Mouse (Mus musculus): Measurements from ENCODE around the gene Taf1b. TPM values are rescaled to one million over a fixed set of nuclear protein-coding genes. Genes with fewer than 3 reads are reported as not detected.
A peak's percentile ranks its signal among the peaks of the same experiment; 100 is the strongest.
"Not testable (repeated sequence)": the region's sequence is repeated elsewhere in the genome, so short reads cannot be mapped to it uniquely, and the experiment has no call there.

Gene Taf1b
- total and polyA plus RNA-seq, 2 experiments from 2014 or later, result 15.2 to 33.1 TPM

GRCm38 (mm10) chr12:24473221-24473620, 24.9 kb upstream of the Taf1b start:
- Histone ChIP-seq H3K4me2 (ENCODE audit: low read depth, low read length, poor library complexity, severe bottlenecking) (no peak overlapping the region), H3K27ac (ENCODE audit: low read depth, low read length) (no peak overlapping the region), H3K9ac (replicated peaks; ENCODE audit: low read length, poor library complexity, severe bottlenecking) (no peak overlapping the region), H3K4me1 (ENCODE audit: insufficient read depth, low read length) (no peaks in the 10 kb centered on the region), H3K4me3 (ENCODE audit: low read depth, low read length) (no peak overlapping the region), H3K9me3 (ENCODE audit: low read length) (no peaks in the 10 kb centered on the region), H3K36me3 (ENCODE audit: insufficient read depth, low read length) (no peaks in the 10 kb centered on the region), H3K27me3 (ENCODE audit: insufficient read depth, low read length) (no peaks in the 10 kb centered on the region)
- ATAC-seq (ENCODE audit: low FRiP score) (no peak), DNase-seq (ENCODE audit: low spot score) (no peak)
- 79% methylated on average over 3 of the region's 3 CpGs for WGBS
- no peak for TF ChIP-seq CTCF (IDR thresholded peaks at IDR 0.05)

- ATAC-seq (ENCODE audit: low FRiP score), result no peak
- TF ChIP-seq CTCF (IDR thresholded peaks at IDR 0.05), result no peak
- 89% methylated on average over 4 of the region's 4 CpGs for WGBS
- H3K27me3 ChIP-seq (ENCODE audit: insufficient read depth, low read length), result no peaks in the 10 kb centered on the region
- H3K36me3 ChIP-seq (ENCODE audit: insufficient read depth, low read length), result no peaks in the 10 kb centered on the region
- no peak overlapping the region for H3K4me2 ChIP-seq (ENCODE audit: low read depth, low read length, poor library complexity, severe bottlenecking)
- no peak overlapping the region for H3K27ac ChIP-seq (ENCODE audit: low read depth, low read length)
- no peak for DNase-seq (ENCODE audit: low spot score)
- no peak overlapping the region for H3K4me3 ChIP-seq (ENCODE audit: low read depth, low read length)
- no peaks in the 10 kb centered on the region for H3K9me3 ChIP-seq (ENCODE audit: low read length)
- H3K9ac ChIP-seq (replicated peaks; ENCODE audit: low read length, poor library complexity, severe bottlenecking), result no peak overlapping the region
- H3K4me1 ChIP-seq (ENCODE audit: insufficient read depth, low read length), result no peaks in the 10 kb centered on the region
Measured at GRCm38 (mm10) chr12:24484930-24485329, 13.2 kb upstream of the Taf1b start.

GRCm38 (mm10) chr12:24486882-24487281, 11.3 kb upstream of the Taf1b start:
- Histone ChIP-seq H3K4me2 (ENCODE audit: low read depth, low read length, poor library complexity, severe bottlenecking) (no peak overlapping the region), H3K27ac (ENCODE audit: low read depth, low read length) (no peak overlapping the region), H3K4me3 (ENCODE audit: low read depth, low read length) (no peak overlapping the region), H3K27me3 (ENCODE audit: insufficient read depth, low read length) (no peaks in the 10 kb centered on the region), H3K36me3 (ENCODE audit: insufficient read depth, low read length) (no peaks in the 10 kb centered on the region), H3K9me3 (ENCODE audit: low read length) (no peaks in the 10 kb centered on the region), H3K9ac (replicated peaks; ENCODE audit: low read length, poor library complexity, severe bottlenecking) (no peak overlapping the region), H3K4me1 (ENCODE audit: insufficient read depth, low read length) (no peaks in the 10 kb centered on the region)
- DNase-seq (ENCODE audit: low spot score) (no peak), ATAC-seq (ENCODE audit: low FRiP score) (no peak)
- TF ChIP-seq CTCF (IDR thresholded peaks at IDR 0.05), result no peak
- WGBS, result 86% methylated on average over 1 of the region's 1 CpGs

GRCm38 (mm10) chr12:24492507-24492906, 5.7 kb upstream of the Taf1b start:
- ATAC-seq (ENCODE audit: low FRiP score); H3K4me3 ChIP-seq (ENCODE audit: low read depth, low read length); H3K27ac ChIP-seq (ENCODE audit: low read depth, low read length); H3K4me2 ChIP-seq (ENCODE audit: low read depth, low read length, poor library complexity, severe bottlenecking); H3K9me3 ChIP-seq (ENCODE audit: low read length); DNase-seq (ENCODE audit: low spot score); H3K4me1 ChIP-seq (ENCODE audit: insufficient read depth, low read length); H3K9ac ChIP-seq (replicated peaks; ENCODE audit: low read length, poor library complexity, severe bottlenecking); H3K36me3 ChIP-seq (ENCODE audit: insufficient read depth, low read length); H3K27me3 ChIP-seq (ENCODE audit: insufficient read depth, low read length): not testable (repeated sequence)
- WGBS, result 93% methylated on average over 3 of the region's 3 CpGs

- ATAC-seq (ENCODE audit: low FRiP score) (no peak), DNase-seq (ENCODE audit: low spot score) (no peak)
- Histone ChIP-seq H3K9me3 (ENCODE audit: low read length) (no peaks in the 10 kb centered on the region), H3K4me2 (ENCODE audit: low read depth, low read length, poor library complexity, severe bottlenecking) (no peak overlapping the region), H3K27me3 (ENCODE audit: insufficient read depth, low read length) (no peaks in the 10 kb centered on the region), H3K9ac (replicated peaks; ENCODE audit: low read length, poor library complexity, severe bottlenecking) (no peak overlapping the region), H3K27ac (ENCODE audit: low read depth, low read length) (no peak overlapping the region), H3K4me3 (ENCODE audit: low read depth, low read length) (no peak overlapping the region), H3K4me1 (ENCODE audit: insufficient read depth, low read length) (no peaks in the 10 kb centered on the region), H3K36me3 (ENCODE audit: insufficient read depth, low read length) (no peaks in the 10 kb centered on the region)
- WGBS, result 73% methylated on average over 9 of the region's 9 CpGs
- no peak for TF ChIP-seq CTCF (IDR thresholded peaks at IDR 0.05)
Measured at GRCm38 (mm10) chr12:24493011-24493410, 5.1 kb upstream of the Taf1b start.

GRCm38 (mm10) chr12:24493412-24493811, 4.7 kb upstream of the Taf1b start:
- WGBS, result 66% methylated on average over 30 of the region's 30 CpGs
- no peak for TF ChIP-seq CTCF (IDR thresholded peaks at IDR 0.05)
- no peaks in the 10 kb centered on the region for H3K36me3 ChIP-seq (ENCODE audit: insufficient read depth, low read length)

GRCm38 (mm10) chr12:24494791-24495190, 3.4 kb upstream of the Taf1b start:
- not testable (repeated sequence) for H3K4me2 ChIP-seq (ENCODE audit: low read depth, low read length, poor library complexity, severe bottlenecking); H3K27ac ChIP-seq (ENCODE audit: low read depth, low read length); H3K36me3 ChIP-seq (ENCODE audit: insufficient read depth, low read length); H3K4me3 ChIP-seq (ENCODE audit: low read depth, low read length); H3K9ac ChIP-seq (replicated peaks; ENCODE audit: low read length, poor library complexity, severe bottlenecking); H3K4me1 ChIP-seq (ENCODE audit: insufficient read depth, low read length); DNase-seq (ENCODE audit: low spot score); ATAC-seq (ENCODE audit: low FRiP score); H3K27me3 ChIP-seq (ENCODE audit: insufficient read depth, low read length); H3K9me3 ChIP-seq (ENCODE audit: low read length)
- WGBS, result 90% methylated on average over 2 of the region's 3 CpGs

More at GRCm38 (mm10) chr12:24493412-24493811, 4.7 kb upstream of the Taf1b start:
- Histone ChIP-seq H3K4me2 (ENCODE audit: low read depth, low read length, poor library complexity, severe bottlenecking) (peak overlapping the region; percentile 22; the same call in 1 of the 2 replicates), H3K27me3 (ENCODE audit: insufficient read depth, low read length) (no peaks in the 10 kb centered on the region), H3K4me1 (ENCODE audit: insufficient read depth, low read length) (no peaks in the 10 kb centered on the region), H3K27ac (ENCODE audit: low read depth, low read length) (no peak overlapping the region), H3K9ac (replicated peaks; ENCODE audit: low read length, poor library complexity, severe bottlenecking) (no peak overlapping the region), H3K9me3 (ENCODE audit: low read length) (no peaks in the 10 kb centered on the region), H3K4me3 (ENCODE audit: low read depth, low read length) (no peak overlapping the region)
- ATAC-seq (ENCODE audit: low FRiP score), result no peak
- DNase-seq (ENCODE audit: low spot score), result no peak

GRCm38 (mm10) chr12:24498841-24499485, 804 bp downstream of the Taf1b start:
- H3K9ac ChIP-seq (replicated peaks; ENCODE audit: low read length, poor library complexity, severe bottlenecking), result peak overlapping the region; percentile 86
- H3K4me2 ChIP-seq (ENCODE audit: low read depth, low read length, poor library complexity, severe bottlenecking), result peak overlapping the region; percentile 51
- H3K4me1 ChIP-seq (ENCODE audit: insufficient read depth, low read length); H3K9me3 ChIP-seq (ENCODE audit: low read length); H3K27me3 ChIP-seq (ENCODE audit: insufficient read depth, low read length); DNase-seq (ENCODE audit: low spot score); H3K36me3 ChIP-seq (ENCODE audit: insufficient read depth, low read length): not testable (repeated sequence)
- peak overlapping the region; percentile 73 for H3K4me3 ChIP-seq (ENCODE audit: low read depth, low read length)
- 4% methylated on average over 9 of the region's 9 CpGs for WGBS
- H3K27ac ChIP-seq (ENCODE audit: low read depth, low read length), result peak overlapping the region; percentile 73
- peak; percentile 29; the same call in 1 of the 2 replicates for ATAC-seq (ENCODE audit: low FRiP score)

All from midbrain, postnatal 0 days (tissue).